Comparison of ENCODE assay signal across 8 mouse cellular contexts in the genomic region with DNA sequence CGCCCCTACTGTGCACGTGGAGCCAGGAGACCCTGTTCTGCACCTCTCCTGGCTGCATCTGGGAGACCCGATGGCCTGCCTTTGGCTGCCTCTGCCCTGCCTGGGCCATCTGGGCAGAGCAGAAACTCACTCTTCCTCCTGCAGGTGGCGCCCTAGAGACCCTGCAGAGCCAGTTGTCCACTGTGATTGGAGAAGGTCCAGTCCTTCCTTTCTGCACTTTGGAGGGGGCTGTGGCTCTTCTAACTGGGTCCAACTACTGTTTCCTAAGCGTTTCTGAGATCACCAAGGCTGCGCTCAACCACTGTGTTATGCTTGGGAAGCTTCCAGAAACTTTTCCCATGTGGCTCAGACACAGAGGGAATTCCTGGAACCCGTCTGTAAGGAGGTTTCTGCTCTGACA.
DNase-seq lines count a peak whose midpoint lies in the region; ATAC-seq and TF ChIP-seq lines count a peak whose summit lies in the region.

No protein-coding gene starts in this region.

- WGBS in embryonic facial prominence, embryonic 15.5 days = 24% methylated on average over 7 of the region's 7 CpGs
- WGBS in heart, postnatal 0 days = 20% methylated on average over 7 of the region's 7 CpGs

- no peaks in the 10 kb centered on the region for H3K27me3 ChIP-seq in embryonic facial prominence, embryonic 15.5 days
- H3K27me3 ChIP-seq in heart, postnatal 0 days (ENCODE audit: control insufficient read depth, insufficient read depth, low read length) = no peaks in the 10 kb centered on the region

- peak; percentile 61 for DNase-seq in ES-E14 (ENCODE audit: low read depth, low spot score)
- DNase-seq in adrenal gland, postnatal 4 days (ENCODE audit: low spot score in 2 of 2) = peak; percentile 65 to 78
- peak; percentile 86 for DNase-seq in heart, postnatal 0 days (ENCODE audit: low spot score)
- peak; percentile 50 to 77 for DNase-seq in layer of hippocampus, adult 2 months (ENCODE audit: low spot score in 2 of 2)
- peak; percentile 87 for DNase-seq in lung, postnatal 25 days (ENCODE audit: low spot score)
- peak; percentile 62 for DNase-seq in right cerebral cortex, postnatal 25 days
- peak; percentile 80 for DNase-seq in yolk sac, embryonic 10.5 days (ENCODE audit: low spot score)

- 0 out of 4 replicates have a peak, but pooled peaks cover 0 to 2% of the 10 kb centered on the region in 2 experiments for H3K4me1 ChIP-seq in ES-E14 (ENCODE audit: control insufficient read depth in 2 of 2, insufficient read depth in 2 of 2, low read length in 2 of 2, poor library complexity in 1 of 2)
- H3K4me1 ChIP-seq in embryonic facial prominence, embryonic 15.5 days = peaks cover 63% of the 10 kb centered on the region
- H3K4me1 ChIP-seq in heart, postnatal 0 days (ENCODE audit: control insufficient read depth, insufficient read depth) = no peaks in the 10 kb centered on the region

- in situ Hi-C loops in ES-E14 (cut with MboI; ENCODE audit: low sequenced_read_pairs in 2 of 2, unreplicated experiment in 2 of 2) = loop anchor here (10.0 to 25.0 kb wide), 3 partner anchors 203 to 643 kb away; no protein-coding TSS in a partner anchor

- TF ChIP-seq EP300 in heart, postnatal 0 days (IDR thresholded peaks at IDR 0.05; ENCODE audit: low read depth) = no peak

- no peak overlapping the region for H3K4me2 ChIP-seq in embryonic facial prominence, embryonic 15.5 days (replicated peaks)
- H3K4me2 ChIP-seq in heart, postnatal 0 days (ENCODE audit: low read depth, low read length) = no peak overlapping the region

- no peak overlapping the region for H3K9ac ChIP-seq in ES-E14 (ENCODE audit: insufficient read depth, low read depth, low read length, poor library complexity, severe bottlenecking)
- no peak overlapping the region for H3K9ac ChIP-seq in embryonic facial prominence, embryonic 15.5 days
- H3K9ac ChIP-seq in heart, postnatal 0 days (replicated peaks; ENCODE audit: low read depth, low read length) = no peak overlapping the region

- no peaks in the 10 kb centered on the region for H3K36me3 ChIP-seq in ES-E14 (ENCODE audit: control insufficient read depth, insufficient read depth, low read length, poor library complexity, severe bottlenecking)
- no peaks in the 10 kb centered on the region for H3K36me3 ChIP-seq in embryonic facial prominence, embryonic 15.5 days
- H3K36me3 ChIP-seq in heart, postnatal 0 days (replicated peaks; ENCODE audit: control insufficient read depth, insufficient read depth, low read length) = no peaks in the 10 kb centered on the region

- ATAC-seq in embryonic facial prominence, embryonic 15.5 days (ENCODE audit: insufficient number of reproducible peaks, low FRiP score, low TSS enrichment, low read depth) = 0 out of 2 replicates have a peak, but pooled peaks have one; percentile 17
- ATAC-seq in heart, postnatal 0 days (ENCODE audit: insufficient read depth, low read depth) = peak; percentile 53

- no peaks in the 10 kb centered on the region for H3K9me3 ChIP-seq in ES-E14 (ENCODE audit: control insufficient read depth, insufficient read depth, low read depth, low read length)
- H3K9me3 ChIP-seq in embryonic facial prominence, embryonic 15.5 days (replicated peaks) = no peaks in the 10 kb centered on the region
- H3K9me3 ChIP-seq in heart, postnatal 0 days (replicated peaks; ENCODE audit: control insufficient read depth, low read length) = no peaks in the 10 kb centered on the region

- no peak overlapping the region for H3K4me3 ChIP-seq in ES-E14 (ENCODE audit: insufficient read depth in 1 of 2, low read depth in 1 of 2, low read length in 2 of 2, poor library complexity in 1 of 2, severe bottlenecking in 1 of 2)
- H3K4me3 ChIP-seq in embryonic facial prominence, embryonic 15.5 days (replicated peaks) = no peak overlapping the region
- H3K4me3 ChIP-seq in heart, postnatal 0 days (ENCODE audit: low read depth, low read length) = no peak overlapping the region
- no peak overlapping the region for H3K4me3 ChIP-seq in layer of hippocampus, adult 2 months

- no peak overlapping the region for H3K27ac ChIP-seq in ES-E14 (ENCODE audit: insufficient read depth, low read depth, low read length, poor library complexity, severe bottlenecking)
- H3K27ac ChIP-seq in embryonic facial prominence, embryonic 15.5 days (replicated peaks) = 0 out of 2 replicates have a peak overlapping the region, but pooled peaks have one; percentile 35
- H3K27ac ChIP-seq in heart, postnatal 0 days (ENCODE audit: low read depth) = no peak overlapping the region
- no peak overlapping the region for H3K27ac ChIP-seq in layer of hippocampus, adult 2 months

- TF ChIP-seq CTCF in heart, postnatal 0 days (IDR thresholded peaks at IDR 0.05; ENCODE audit: low read depth) = peak; percentile 89
- TF ChIP-seq CTCF in layer of hippocampus, adult 2 months (conservative IDR thresholded peaks at IDR 0.05) = peak; percentile 96

TF ChIP-seq in ES-E14, 5 proteins besides CTCF, POLR2A, EP300 and RAD21:
- TF ChIP-seq CHD2 (IDR thresholded peaks at IDR 0.05; ENCODE audit: low read depth, low read length) = no peak
- peak; percentile 68; the same call in 1 of the 2 replicates for TF ChIP-seq ZC3H11A (IDR thresholded peaks at IDR 0.05; ENCODE audit: borderline replicate concordance, low read depth, low read length)
